Mouse (Mus musculus) activated CD4-positive, CD25-positive, alpha-beta regulatory T cell, adult 4 months (primary cell): ENCODE data around the gene Acad8. TPM values are rescaled to one million over a fixed set of nuclear protein-coding genes. Genes with fewer than 3 reads are reported as not detected.

ENCODE experiments used
- ATAC-seq: one replicate; pipeline ENCODE4 v1.8.0; 2017
- polyA plus RNA-seq, 2 experiments: library from polyadenylated mRNA; unstranded; fragments of 100-300 nt; shearing (Covaris generic); gene quantifications; one replicate each; pipeline ENCODE4 v1.2.1; 2017

Gene Acad8
- 10 to 100 TPM; 22.7 to 22.8 TPM for polyA plus RNA-seq

DNA sequence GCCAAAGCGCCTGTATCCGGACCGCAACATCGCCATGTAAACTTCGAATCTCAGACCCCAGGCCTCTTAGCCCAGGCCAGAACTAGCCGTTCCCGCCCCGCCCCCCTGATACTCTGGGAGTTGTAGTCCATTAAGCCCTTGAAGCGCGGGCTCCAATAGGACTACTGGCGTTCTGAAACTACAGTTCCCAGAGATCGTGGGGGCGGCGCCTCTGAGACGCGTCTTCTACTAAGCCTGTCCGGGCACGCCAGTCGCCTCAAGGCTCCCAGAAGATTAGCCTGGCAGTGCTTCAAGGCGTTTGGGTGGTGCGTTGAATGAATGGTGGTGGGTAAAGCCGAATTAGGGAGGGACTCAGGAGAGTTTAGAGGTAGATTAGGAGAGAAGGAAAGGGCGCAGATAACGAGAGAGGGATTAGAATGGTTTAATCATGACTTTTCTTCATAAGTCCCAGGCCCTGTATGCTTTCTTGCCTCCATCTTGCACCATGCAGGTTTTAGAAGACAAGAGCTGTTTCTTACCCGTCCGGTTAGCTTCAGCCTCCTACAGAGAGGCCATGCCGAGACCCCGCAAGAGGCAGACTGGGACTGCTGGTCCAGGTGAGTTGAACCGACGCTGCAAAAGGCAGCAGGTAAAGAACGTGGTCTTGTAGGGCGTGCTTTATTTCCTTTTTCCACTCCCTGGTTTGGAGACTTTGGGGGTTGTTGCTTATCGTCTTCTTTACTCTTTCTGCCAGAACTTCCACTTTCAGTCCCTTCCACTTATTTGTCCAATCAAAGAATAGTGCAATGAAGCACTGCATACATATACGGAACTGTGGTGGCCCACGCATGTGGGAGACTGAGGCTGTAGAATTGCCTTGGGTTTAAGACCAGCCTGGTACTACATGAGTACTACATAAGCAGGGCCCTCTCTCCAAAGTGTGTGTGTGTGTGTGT lies at the start of gene Acad8, which contains the start of gene Thyn1:
Gene Acad8 (minus strand): TSS at position 106 of the 935 bp plus-strand sequence.
Gene Thyn1 (plus strand): TSS at position 250 of the 935 bp plus-strand sequence.
- ATAC-seq = peak; percentile 99

DNA sequence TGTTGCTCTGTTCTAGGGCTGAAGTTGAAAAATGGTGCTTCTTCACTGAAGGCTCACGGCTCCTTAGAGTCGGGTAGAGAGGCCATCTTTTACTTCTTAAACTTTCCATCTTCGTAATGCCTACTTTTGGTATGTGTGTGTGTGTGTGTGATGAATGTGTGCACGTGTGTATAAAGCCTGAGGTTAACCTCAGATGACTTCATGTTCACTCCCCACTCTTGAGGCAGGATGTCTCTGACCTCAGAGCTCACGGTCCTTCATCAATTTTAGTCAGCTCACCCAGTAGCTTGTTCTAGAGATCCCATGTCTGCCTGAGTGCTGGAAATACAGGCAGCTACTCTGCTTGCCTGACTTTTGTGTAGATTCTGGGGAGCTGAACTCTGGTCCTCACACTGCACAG lies 44.5 kb upstream of the Acad8 start:
- ATAC-seq = peak; percentile 73

DNA sequence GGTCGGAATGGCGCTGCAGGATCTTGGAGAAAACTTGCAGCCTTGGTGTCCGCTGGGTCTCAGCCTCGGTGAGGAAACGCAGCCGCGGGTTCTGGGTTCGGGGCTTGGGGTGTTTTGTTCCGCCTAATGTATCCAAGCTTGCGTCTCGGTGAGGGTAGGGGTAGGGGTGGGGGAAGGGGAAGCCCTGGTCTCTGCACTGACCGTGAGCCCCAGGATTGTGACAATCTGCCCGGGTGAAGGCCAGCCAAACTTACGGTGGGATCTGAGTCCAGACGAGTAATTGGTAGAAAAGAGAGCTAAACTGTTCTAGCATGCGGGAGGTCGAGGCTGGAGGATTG lies 31.4 kb upstream of the Acad8 start:
- no peak for ATAC-seq

DNA sequence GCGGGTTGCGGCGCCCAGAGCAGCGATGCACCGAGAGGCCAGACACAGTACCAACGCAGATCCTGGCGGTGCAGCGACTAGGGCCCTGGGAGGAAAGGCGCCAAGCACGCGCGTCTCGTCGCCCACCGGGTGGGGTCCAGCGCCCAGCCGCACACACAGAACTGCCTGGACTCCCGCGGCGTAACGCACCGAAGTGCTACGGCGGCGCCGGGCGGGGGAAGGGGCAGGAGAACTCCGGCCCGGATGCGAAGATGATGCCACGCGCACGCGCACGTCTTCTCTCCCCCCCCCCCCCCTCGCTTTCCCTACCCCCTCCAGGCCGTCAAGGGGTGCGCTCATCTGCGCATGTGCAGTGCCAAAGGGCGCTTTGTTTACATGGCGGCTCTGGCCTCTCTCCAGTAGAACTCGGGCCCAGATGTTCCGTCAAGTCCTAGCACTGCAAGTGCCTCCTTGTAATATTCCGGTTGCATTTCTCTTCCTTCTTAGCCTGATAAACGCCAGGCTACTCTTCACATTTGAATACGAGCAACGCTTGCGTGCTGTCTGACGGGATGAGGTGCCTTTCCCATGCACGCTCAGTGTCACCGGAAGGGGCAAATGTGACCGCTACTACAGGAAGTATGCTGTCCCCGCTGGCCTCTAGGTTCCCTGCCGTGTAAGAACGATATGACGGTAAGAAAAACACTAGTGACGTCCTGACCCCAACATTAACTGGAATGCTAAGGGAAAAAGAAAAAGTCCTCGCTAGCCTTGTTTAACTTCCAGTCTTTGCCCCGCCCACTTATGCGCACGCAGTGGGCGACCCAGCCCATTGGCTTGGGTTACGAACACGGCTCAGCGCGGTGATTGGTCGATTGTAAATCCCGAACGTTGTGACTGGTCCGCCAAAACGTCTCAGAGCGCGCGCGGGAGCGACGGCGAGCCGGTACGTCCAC lies 30.7 kb upstream of the Acad8 start, which contains the start of the genes Vps26b and Ncapd3:
Gene Vps26b (minus strand): TSS at position 238 of the 935 bp plus-strand sequence.
Gene Ncapd3 (plus strand): TSS at position 348 of the 935 bp plus-strand sequence.
- ATAC-seq = peak; percentile 85

DNA sequence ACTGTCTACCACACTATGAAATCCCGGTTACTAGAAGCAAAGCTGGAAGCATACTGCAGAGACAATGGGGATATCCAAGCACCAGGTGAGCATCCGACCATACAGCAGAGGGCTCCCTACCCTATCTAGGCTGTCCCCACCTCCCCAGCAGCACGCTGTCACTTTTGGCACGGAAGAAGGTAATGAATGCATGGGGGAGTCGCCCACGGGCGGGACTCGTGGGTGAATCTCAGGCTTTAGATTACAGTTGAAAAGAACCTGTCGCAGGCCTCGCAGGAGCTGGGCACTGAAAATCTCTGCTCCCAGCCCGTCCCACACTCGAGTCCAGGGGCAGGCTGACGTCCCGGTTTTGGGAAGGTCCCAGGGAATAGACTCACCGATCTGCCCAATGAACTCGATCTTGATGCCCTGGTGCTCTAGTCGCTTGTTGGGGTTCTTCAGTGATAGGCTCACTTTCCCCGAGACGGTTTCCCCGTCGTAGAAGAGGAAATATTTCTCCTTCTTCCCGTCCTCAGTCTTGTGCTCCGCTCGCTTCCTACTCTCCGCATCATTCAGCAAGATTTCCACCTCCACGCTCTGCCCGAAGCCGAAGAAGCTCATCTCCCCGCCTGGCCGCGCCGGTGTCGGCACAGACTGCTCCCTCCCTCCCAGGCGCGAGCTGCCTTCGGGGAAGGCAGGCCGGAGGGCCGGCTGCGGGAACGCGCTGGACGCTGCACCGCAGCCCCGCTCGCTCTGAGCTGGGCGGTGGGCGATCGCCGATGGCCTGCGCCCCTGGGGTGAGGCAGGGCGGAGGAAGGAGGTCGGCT lies 29.9 kb upstream of the Acad8 start:
- peak; percentile 57 for ATAC-seq

DNA sequence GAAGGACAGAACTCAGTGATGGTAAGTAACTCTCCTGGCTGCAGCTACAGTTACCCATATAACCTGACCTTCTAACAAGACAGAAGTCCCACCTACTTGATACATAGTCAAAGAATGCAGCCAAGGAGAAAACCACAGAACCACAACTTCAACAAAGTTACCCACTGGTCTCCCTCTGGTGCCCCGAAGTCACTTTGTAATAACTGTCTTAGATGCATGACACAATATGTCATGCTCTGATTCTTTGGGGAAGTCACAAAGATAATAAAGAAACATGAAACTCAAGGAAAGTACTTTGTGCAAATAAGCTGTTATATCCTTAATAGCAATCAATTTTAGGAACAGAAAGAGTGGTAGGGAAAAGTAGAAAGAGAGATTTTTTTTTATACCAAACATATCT lies 27.3 kb upstream of the Acad8 start:
- no peak for ATAC-seq

DNA sequence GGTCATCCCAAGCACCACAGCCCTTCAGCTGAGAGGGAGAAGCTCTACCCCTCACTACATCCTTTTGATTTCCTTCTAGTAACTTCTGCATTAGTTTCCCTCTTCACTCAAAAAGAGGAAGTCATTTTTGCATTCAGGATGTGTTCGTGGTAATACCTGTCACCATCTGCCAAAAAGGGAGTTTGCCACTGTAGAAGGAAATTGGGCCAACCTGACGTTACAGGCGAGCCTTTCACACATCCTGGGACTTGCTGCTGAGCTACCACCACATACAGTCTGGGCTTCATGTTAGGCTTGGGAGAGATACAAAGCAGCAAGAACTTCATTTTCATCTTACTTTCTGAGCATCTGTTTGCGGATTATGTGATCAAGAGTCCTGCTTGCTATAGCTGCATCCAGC lies 24.3 kb upstream of the Acad8 start:
- peak; percentile 64 for ATAC-seq

DNA sequence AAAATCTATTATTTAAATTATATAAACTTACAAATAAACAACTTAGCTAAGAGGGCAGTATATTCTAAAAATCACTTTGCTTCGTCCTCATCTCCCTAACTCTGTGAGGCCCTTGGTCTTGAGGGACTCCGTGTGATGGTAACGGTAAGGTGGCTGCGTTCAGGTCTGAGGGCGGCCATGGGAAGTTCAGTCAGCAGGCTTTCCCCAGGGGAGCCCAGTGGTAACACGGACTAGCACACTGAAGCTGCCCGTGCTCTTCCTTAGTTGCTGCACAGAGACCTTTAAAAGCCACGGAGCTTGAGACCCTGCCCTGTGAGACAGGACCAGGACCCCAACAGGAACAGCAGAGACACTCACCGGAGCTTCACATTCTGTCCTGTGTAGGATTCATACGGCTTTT lies 19.6 kb upstream of the Acad8 start:
- ATAC-seq = no peak

DNA sequence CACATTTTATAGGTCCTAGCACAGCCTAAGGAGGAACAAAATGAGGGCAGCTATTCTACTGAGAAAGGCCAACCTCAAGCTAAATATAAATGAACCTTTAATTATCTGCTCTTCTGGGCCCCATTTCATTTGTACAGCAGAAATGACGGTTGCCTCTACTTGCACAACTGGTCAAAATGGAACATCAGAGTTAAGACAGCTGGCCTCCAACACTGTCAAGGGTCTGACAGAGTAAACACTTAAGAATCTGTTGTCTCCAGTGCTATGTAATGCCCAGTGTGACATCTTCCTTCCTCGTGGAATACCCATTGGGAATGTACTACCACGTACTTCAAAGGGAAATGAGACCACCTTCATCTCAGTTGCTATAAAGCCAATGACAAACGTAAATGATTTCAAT lies 12.2 kb upstream of the Acad8 start:
- no peak for ATAC-seq

DNA sequence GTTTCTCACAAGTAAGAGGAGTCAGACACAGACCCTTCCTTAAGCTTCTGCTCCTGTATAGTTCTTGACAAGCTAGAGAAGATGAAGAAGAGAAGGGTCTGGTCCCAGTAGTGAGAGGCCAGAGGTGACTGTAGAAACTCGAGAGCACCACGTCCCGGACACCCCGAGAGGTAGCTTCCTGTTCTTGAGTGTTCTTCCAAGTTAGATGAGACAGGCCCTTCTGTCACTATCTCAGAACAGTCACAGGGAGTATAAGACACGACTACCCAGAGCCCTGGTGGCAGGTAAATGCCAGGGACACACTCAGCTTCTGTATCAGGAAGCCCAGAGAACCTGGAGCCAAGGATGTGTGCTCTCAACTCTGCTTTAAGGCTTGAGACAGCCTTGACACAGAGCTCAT lies 9.9 kb upstream of the Acad8 start:
- no peak for ATAC-seq

DNA sequence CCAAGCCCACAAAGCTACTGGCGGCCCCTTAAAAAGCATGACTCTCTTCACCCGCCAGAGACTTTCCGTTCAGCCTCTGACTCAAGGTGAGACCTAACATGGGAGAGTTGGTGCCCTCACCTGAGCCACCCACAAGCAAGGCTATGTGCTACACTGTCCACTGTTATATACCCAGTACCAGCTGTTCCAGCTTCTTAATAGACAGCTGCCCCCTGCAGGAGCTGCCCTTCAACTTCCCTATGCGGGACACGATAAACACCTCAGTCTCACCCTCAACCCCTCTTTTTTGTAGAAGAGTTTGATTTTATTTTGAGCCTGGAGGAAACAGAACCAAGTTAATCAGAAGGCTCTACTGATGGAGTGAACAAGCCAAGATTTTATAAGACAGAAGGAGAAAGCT lies 7.5 kb upstream of the Acad8 start:
- no peak for ATAC-seq

DNA sequence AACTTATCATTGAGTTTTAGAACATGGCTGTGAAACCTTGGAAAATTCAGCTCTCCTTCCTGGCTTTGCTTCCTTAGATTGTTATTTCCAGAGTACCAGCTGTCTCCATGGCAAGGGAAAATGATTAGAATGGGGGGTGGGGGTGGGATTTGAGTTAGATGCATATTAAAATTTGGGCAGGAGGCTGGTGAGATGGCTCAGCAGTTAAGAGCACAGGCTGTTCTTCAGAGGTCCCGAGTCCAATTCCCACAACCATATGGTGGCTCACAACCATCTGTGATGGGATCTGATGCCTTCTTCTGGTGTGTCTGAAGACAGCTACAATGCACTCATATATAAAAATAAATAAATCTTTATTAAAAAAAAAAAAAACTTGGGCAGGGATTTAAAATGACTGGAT lies 6.6 kb upstream of the Acad8 start:
- no peak for ATAC-seq

DNA sequence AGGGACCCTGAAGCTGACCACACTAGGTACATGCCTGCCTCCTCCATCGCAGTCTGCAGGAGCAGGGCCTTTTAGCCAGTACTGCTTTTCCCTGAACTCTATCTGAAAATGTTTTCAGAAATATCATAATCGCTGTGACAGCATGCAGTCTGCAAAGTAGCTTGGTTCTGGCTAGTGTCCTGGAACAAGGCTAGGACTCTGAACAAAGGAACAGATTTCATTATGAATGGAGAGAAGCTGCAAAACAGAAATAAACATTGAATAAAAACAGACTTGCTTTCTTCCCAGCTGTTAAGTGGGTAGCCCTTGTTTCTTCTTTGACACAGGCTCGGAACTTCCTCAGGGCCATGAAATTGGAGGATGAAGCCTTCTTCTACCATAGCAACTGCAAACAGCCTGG lies 5.9 kb upstream of the Acad8 start:
- no peak for ATAC-seq

DNA sequence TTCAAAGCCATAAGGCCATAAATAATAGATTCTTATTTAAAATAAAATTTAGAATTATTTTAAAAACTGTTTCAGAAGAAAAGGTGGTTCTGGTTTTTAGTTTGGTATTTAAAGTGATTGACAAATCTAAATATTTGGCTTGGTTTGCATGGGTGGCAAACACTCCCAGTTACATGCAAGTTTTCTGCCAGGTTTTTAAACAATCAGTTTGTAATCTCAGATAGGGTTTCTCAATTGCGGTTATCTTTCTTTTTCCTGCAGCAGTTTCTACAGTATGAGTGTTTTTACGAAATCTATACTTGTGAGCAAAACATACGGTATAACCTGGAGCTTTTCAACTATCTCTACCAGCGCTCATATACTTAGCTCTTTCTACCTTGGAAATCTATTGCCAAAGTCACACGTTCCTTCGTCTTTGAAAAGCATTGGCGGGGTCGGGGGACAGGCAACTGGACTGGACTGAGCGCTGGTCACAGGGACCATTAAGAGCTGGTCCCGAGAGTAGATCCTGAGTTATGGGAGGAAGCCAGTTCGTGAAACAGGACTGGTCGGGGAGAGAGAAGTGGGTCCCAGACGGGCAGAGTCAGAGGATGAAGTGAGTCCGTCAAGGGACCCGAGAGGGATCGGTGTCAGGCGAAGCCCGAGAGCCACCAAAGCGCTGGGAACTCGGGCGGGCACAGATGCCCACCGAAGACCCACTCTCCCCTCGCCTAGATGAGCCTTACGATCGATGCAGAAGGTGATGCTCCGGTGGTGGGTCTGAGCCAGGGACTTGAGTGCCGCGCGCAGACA lies 501 bp downstream of the Acad8 start:
- no peak for ATAC-seq

DNA sequence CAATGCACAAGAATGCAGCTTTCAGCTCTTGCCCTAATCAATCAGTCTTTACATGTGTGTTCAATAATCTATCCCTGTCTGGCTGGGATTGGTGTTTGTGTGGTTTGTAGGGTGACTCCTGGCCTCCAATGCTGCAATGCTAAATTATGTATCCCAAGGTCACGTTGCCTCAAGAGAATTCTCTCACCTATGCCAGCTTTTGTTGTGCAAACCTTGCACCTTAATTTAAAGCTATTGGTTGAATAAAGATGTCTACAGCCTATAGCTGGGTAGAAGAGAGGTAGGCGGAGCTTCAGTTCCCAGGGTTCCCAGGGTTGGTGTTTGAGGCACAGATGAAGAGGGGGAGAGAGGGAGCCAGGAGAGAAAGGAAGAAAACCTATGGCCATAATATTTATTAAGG lies 1.9 kb downstream of the Acad8 start:
- ATAC-seq = no peak

DNA sequence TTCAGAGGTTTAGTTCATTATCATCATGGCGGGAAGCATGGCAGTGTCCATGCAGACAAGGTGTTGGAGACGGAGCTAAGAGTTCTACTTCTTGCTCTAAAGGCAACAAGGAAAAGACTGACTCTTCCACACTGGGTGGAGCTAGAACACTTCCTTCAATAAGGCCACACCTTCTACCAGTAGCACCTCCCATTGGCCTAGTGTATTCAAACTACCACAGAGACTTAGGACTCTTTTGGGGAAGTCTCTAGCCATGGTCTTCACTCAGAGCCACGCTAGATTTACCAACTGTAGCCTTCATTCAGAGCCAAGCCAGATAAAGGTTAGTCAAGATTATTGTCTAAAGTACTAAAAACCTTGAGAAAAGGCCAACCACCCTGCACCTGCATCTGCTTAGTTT lies 2.3 kb downstream of the Acad8 start:
- no peak for ATAC-seq

DNA sequence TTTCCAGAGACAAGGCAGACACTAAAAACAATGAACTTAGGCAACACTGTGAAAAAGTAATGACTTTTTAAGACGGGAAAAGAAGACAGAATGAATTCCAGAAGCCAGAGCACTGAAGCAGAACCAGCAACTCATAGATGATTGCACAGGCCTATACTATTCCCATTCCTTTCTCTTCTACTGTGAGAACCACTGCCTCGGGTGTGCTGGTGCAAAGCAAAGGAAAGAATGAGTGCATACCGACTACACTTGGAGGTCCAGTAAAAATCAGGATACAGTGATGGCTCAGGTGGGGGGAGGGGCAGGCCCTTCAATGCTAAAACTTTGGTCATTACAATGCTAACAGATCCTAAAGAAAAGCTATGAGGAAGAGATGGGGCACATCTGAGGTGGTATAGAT lies 5.5 kb downstream of the Acad8 start:
- no peak for ATAC-seq

DNA sequence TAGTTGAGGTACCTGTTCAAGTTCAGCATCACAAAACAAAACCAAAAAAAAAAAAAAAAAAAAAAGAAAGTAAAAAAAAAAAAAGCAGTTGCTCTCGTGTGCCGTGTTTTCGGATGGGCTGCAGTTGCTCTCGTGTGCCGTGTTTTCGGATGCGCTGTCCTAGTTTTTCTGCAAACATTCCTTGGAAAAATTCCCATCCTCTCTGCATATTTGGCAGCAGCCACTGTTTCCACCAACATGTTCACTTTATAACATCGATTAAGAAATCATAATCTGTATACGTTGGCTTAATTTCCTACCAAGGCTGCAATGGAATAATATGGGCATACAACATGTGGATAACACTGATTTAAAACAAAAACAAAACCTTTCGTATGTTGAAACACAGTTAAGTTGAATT lies 6.2 kb downstream of the Acad8 start:
- no peak for ATAC-seq

DNA sequence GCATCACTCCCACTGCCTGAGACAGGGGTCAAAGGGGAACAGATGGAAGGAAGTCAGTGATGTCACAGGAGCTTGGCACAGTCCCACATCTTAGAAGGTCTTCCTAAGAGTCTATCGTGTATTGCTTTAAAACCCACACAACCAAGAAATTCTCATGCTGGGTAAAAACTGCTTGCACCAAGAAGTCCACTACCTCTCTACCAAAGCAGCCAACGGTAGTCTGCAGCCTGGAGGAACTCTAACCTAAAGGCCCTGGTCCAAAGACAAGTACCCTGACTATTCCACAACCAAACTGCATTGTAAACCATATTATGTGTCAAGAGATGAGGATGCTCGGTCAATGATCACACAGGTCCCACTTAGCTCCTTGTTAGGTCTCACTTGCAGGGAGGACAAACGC lies 9.2 kb downstream of the Acad8 start:
- no peak for ATAC-seq

DNA sequence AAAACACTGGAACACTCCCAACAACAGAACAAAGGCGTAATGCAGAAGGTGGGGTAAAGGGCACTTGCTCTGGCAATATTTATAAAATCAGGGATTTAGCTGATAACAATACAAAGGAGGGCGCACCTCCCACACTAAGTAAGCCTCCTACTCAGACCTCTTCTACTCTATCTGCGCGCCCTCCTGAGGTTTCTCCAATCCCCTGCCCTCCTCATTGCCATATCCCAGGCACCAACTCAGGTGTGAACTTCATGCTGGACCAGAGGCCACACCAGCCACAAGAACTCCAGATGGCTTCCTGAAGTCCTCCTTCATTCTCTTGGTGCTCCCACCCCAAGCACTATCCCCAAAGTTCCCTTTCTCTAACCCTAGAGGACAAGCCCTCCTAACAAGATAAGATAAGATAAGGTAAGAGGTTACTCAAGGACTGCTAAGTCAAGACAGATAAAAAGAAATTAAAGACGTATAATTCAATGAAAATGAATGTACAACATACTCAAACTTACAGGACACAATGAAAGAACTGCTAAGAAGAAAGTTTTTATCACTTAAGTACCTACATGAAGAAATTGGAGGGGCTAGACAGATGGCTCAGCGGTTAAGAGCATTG lies 13.6 kb downstream of the Acad8 start:
- no peak for ATAC-seq

DNA sequence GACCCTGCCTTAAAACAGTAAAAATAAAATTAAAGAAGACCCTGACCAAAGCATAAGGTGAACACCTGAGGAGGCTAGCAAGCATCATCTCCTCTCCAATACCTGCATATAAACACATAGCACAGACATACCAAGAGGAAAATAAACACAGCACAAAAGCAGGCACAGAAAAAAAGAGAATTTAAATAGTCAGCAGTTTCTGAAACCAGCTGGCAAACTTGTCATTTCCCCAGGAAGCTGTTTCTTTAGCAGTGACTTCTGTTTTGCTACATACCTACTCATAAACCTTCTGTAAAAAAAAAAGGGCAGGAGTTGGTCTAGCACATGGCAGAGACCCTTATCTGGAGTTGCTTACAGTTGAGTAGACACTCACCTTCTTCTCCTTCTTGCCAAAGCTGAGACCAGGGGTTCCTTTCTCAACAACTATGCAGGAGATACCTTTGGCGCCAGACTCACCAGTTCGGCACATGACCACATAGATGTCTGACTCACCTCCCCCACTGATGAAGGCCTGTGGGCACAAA lies 14.2 kb downstream of the Acad8 start:
- no peak for ATAC-seq
